Mouse (Mus musculus): Measurements from ENCODE around the gene Ppp2r5c. TPM values are rescaled to one million over a fixed set of nuclear protein-coding genes. Genes with fewer than 3 reads are reported as not detected.

Gene Ppp2r5c
- polyA plus RNA-seq, 1 experiment from 2014 or later, result 133 TPM

- Histone ChIP-seq H3K27ac (ENCODE audit: low read length) (peak overlapping the region; percentile 97), H3K4me1 (ENCODE audit: control insufficient read depth, insufficient read depth, low read length) (peaks cover 66% of the 10 kb centered on the region)
- WGBS, result 90% methylated on average over 8 of the region's 8 CpGs
Measured at GRCm38 (mm10) chr12:110500095-110500494, 53.2 kb downstream of the Ppp2r5c start.

GRCm38 (mm10) chr12:110503406-110504144 is 56.7 kb downstream of the Ppp2r5c start:
- Histone ChIP-seq H3K27ac (ENCODE audit: low read length) (0 out of 2 replicates have a peak overlapping the region, but pooled peaks have one; percentile 54), H3K4me2 (ENCODE audit: low read depth, low read length) (no peak overlapping the region), H3K36me3 (ENCODE audit: control insufficient read depth, insufficient read depth, low read length) (no peaks in the 10 kb centered on the region), H3K4me1 (ENCODE audit: control insufficient read depth, insufficient read depth, low read length) (peaks cover 55% of the 10 kb centered on the region), H3K9ac (ENCODE audit: low read depth, low read length) (no peak overlapping the region), H3K9me3 (ENCODE audit: control insufficient read depth, low read length) (no peaks in the 10 kb centered on the region), H3K4me3 (ENCODE audit: low read length) (no peak overlapping the region), H3K27me3 (replicated peaks; ENCODE audit: control insufficient read depth, insufficient read depth, low read length) (no peaks in the 10 kb centered on the region)
- 61% methylated on average over 8 of the region's 8 CpGs for WGBS
- peak; percentile 37 for ATAC-seq

More at GRCm38 (mm10) chr12:110500095-110500494, 53.2 kb downstream of the Ppp2r5c start:
- peak overlapping the region; percentile 57; the same call in 1 of the 2 replicates for H3K9ac ChIP-seq (ENCODE audit: low read depth, low read length)
- H3K36me3 ChIP-seq (ENCODE audit: control insufficient read depth, insufficient read depth, low read length), result no peaks in the 10 kb centered on the region
- H3K9me3 ChIP-seq (ENCODE audit: control insufficient read depth, low read length), result no peaks in the 10 kb centered on the region
- no peaks in the 10 kb centered on the region for H3K27me3 ChIP-seq (replicated peaks; ENCODE audit: control insufficient read depth, insufficient read depth, low read length)
- peak overlapping the region; percentile 18; the same call in 1 of the 2 replicates for H3K4me3 ChIP-seq (ENCODE audit: low read length)
- no peak for ATAC-seq
- peak overlapping the region; percentile 50 for H3K4me2 ChIP-seq (ENCODE audit: low read depth, low read length)

GRCm38 (mm10) chr12:110504145-110504490 is 57.2 kb downstream of the Ppp2r5c start:
- Histone ChIP-seq H3K27me3 (replicated peaks; ENCODE audit: control insufficient read depth, insufficient read depth, low read length) (no peaks in the 10 kb centered on the region), H3K9ac (ENCODE audit: low read depth, low read length) (peak overlapping the region; percentile 36; the same call in 1 of the 2 replicates), H3K4me3 (ENCODE audit: low read length) (no peak overlapping the region), H3K27ac (ENCODE audit: low read length) (peak overlapping the region; percentile 54; the same call in 1 of the 2 replicates), H3K4me1 (ENCODE audit: control insufficient read depth, insufficient read depth, low read length) (peaks cover 50% of the 10 kb centered on the region), H3K9me3 (ENCODE audit: control insufficient read depth, low read length) (no peaks in the 10 kb centered on the region), H3K36me3 (ENCODE audit: control insufficient read depth, insufficient read depth, low read length) (no peaks in the 10 kb centered on the region), H3K4me2 (ENCODE audit: low read depth, low read length) (no peak overlapping the region)
- WGBS, result 57% methylated on average over 9 of the region's 9 CpGs
- ATAC-seq, result no peak

- no peaks in the 10 kb centered on the region for H3K9me3 ChIP-seq (ENCODE audit: control insufficient read depth, low read length)
- H3K9ac ChIP-seq (ENCODE audit: low read depth, low read length), result peak overlapping the region; percentile 36; the same call in 1 of the 2 replicates
- 34% methylated on average over 3 of the region's 3 CpGs for WGBS
- H3K4me2 ChIP-seq (ENCODE audit: low read depth, low read length), result no peak overlapping the region
- H3K4me3 ChIP-seq (ENCODE audit: low read length), result no peak overlapping the region
- H3K27ac ChIP-seq (ENCODE audit: low read length), result peak overlapping the region; percentile 54
- ATAC-seq, result no peak
- H3K4me1 ChIP-seq (ENCODE audit: control insufficient read depth, insufficient read depth, low read length), result peaks cover 53% of the 10 kb centered on the region
- no peaks in the 10 kb centered on the region for H3K27me3 ChIP-seq (replicated peaks; ENCODE audit: control insufficient read depth, insufficient read depth, low read length)
- H3K36me3 ChIP-seq (ENCODE audit: control insufficient read depth, insufficient read depth, low read length), result no peaks in the 10 kb centered on the region
Measured at GRCm38 (mm10) chr12:110504793-110505192, 57.9 kb downstream of the Ppp2r5c start.

GRCm38 (mm10) chr12:110506046-110506445 is 59.1 kb downstream of the Ppp2r5c start:
- Histone ChIP-seq H3K27me3 (replicated peaks; ENCODE audit: control insufficient read depth, insufficient read depth, low read length) (no peaks in the 10 kb centered on the region), H3K9me3 (ENCODE audit: control insufficient read depth, low read length) (no peaks in the 10 kb centered on the region), H3K4me1 (ENCODE audit: control insufficient read depth, insufficient read depth, low read length) (peaks cover 51% of the 10 kb centered on the region), H3K4me3 (ENCODE audit: low read length) (no peak overlapping the region), H3K36me3 (ENCODE audit: control insufficient read depth, insufficient read depth, low read length) (no peaks in the 10 kb centered on the region), H3K27ac (ENCODE audit: low read length) (no peak overlapping the region), H3K4me2 (ENCODE audit: low read depth, low read length) (no peak overlapping the region), H3K9ac (ENCODE audit: low read depth, low read length) (no peak overlapping the region)
- WGBS, result 59% methylated on average over 5 of the region's 5 CpGs
- no peak for ATAC-seq

- Histone ChIP-seq H3K36me3 (ENCODE audit: control insufficient read depth, insufficient read depth, low read length) (no peaks in the 10 kb centered on the region), H3K4me3 (ENCODE audit: low read length) (no peak overlapping the region), H3K4me1 (ENCODE audit: control insufficient read depth, insufficient read depth, low read length) (peaks cover 61% of the 10 kb centered on the region), H3K9ac (ENCODE audit: low read depth, low read length) (no peak overlapping the region), H3K9me3 (ENCODE audit: control insufficient read depth, low read length) (no peaks in the 10 kb centered on the region), H3K27me3 (replicated peaks; ENCODE audit: control insufficient read depth, insufficient read depth, low read length) (no peaks in the 10 kb centered on the region), H3K27ac (ENCODE audit: low read length) (no peak overlapping the region; the same call in 1 of the 2 replicates), H3K4me2 (ENCODE audit: low read depth, low read length) (no peak overlapping the region)
- 41% methylated on average over 9 of the region's 9 CpGs for WGBS
- ATAC-seq, result no peak
Measured at GRCm38 (mm10) chr12:110507714-110508297, 60.9 kb downstream of the Ppp2r5c start.

- Histone ChIP-seq H3K4me1 (ENCODE audit: control insufficient read depth, insufficient read depth, low read length) (peaks cover 63% of the 10 kb centered on the region), H3K36me3 (ENCODE audit: control insufficient read depth, insufficient read depth, low read length) (no peaks in the 10 kb centered on the region), H3K4me2 (ENCODE audit: low read depth, low read length) (no peak overlapping the region), H3K4me3 (ENCODE audit: low read length) (no peak overlapping the region), H3K27ac (ENCODE audit: low read length) (no peak overlapping the region; the same call in 1 of the 2 replicates), H3K9ac (ENCODE audit: low read depth, low read length) (no peak overlapping the region), H3K9me3 (ENCODE audit: control insufficient read depth, low read length) (no peaks in the 10 kb centered on the region), H3K27me3 (replicated peaks; ENCODE audit: control insufficient read depth, insufficient read depth, low read length) (no peaks in the 10 kb centered on the region)
- 77% methylated on average over 5 of the region's 5 CpGs for WGBS
- ATAC-seq, result no peak
Measured at GRCm38 (mm10) chr12:110508680-110509079, 61.8 kb downstream of the Ppp2r5c start.

- Histone ChIP-seq H3K27me3 (replicated peaks; ENCODE audit: control insufficient read depth, insufficient read depth, low read length) (no peaks in the 10 kb centered on the region), H3K9ac (ENCODE audit: low read depth, low read length) (no peak overlapping the region), H3K4me3 (ENCODE audit: low read length) (no peak overlapping the region), H3K9me3 (ENCODE audit: control insufficient read depth, low read length) (no peaks in the 10 kb centered on the region), H3K4me1 (ENCODE audit: control insufficient read depth, insufficient read depth, low read length) (peaks cover 47% of the 10 kb centered on the region), H3K4me2 (ENCODE audit: low read depth, low read length) (no peak overlapping the region), H3K36me3 (ENCODE audit: control insufficient read depth, insufficient read depth, low read length) (no peaks in the 10 kb centered on the region), H3K27ac (ENCODE audit: low read length) (peak overlapping the region; percentile 68; the same call in 1 of the 2 replicates)
- ATAC-seq, result no peak
- WGBS, result 59% methylated on average over 9 of the region's 9 CpGs
Measured at GRCm38 (mm10) chr12:110510171-110510871, 63.4 kb downstream of the Ppp2r5c start.

- ATAC-seq, result no peak
- WGBS, result 62% methylated on average over 12 of the region's 12 CpGs
- no peak overlapping the region for H3K4me3 ChIP-seq (ENCODE audit: low read length)
Measured at GRCm38 (mm10) chr12:110511201-110511600, 64.3 kb downstream of the Ppp2r5c start.

More at GRCm38 (mm10) chr12:110511201-110511600, 64.3 kb downstream of the Ppp2r5c start:
- Histone ChIP-seq H3K9ac (ENCODE audit: low read depth, low read length) (no peak overlapping the region), H3K27me3 (replicated peaks; ENCODE audit: control insufficient read depth, insufficient read depth, low read length) (no peaks in the 10 kb centered on the region), H3K4me1 (ENCODE audit: control insufficient read depth, insufficient read depth, low read length) (peaks cover 41% of the 10 kb centered on the region), H3K4me2 (ENCODE audit: low read depth, low read length) (no peak overlapping the region), H3K9me3 (ENCODE audit: control insufficient read depth, low read length) (no peaks in the 10 kb centered on the region), H3K27ac (ENCODE audit: low read length) (peak overlapping the region; percentile 50), H3K36me3 (ENCODE audit: control insufficient read depth, insufficient read depth, low read length) (no peaks in the 10 kb centered on the region)

All from intestine, embryonic 16.5 days (tissue).